Comparison of ENCODE assay signal across 13 mouse cellular contexts in the genomic region with DNA sequence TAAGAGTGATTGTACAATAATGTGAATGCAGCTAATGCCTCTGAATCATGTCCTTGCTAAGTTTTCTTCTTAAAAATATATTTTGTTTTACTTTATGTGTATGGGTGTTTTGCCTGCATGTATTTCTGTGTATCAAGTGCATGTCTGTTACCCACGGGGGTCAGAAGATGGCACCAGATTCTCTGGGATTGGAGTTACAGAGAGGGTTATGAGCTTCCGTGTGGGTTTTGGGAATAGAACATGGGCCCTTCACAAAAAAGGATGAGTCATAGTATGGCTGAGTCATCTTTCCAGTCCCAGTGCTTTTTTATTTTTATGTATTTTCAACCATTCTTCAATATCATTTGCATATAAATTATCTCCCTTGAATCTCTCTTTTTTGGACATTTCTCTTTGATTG.
DNase-seq lines count a peak whose midpoint lies in the region; TF ChIP-seq lines count a peak whose summit lies in the region.
"Had no signal": no experiment of that assay in that cellular context is flagged by ENCODE, and none has a peak within 500 bp of the region (broad histone marks: within the 10 kb centered on the region; RNA-seq: fewer than 3 reads in every experiment).

No protein-coding gene starts in this region.

- no peak overlapping the region for H3K9ac ChIP-seq in CH12.LX (ENCODE audit: insufficient read depth, low read depth)
- H3K9ac ChIP-seq: embryonic facial prominence, embryonic 15.5 days; neural tube, embryonic 12.5 days had no signal

- no peak for TF ChIP-seq POLR2A in CH12.LX (IDR thresholded peaks at IDR 0.05; ENCODE audit: low read depth, low read length)
- no peak for TF ChIP-seq POLR2A in brain, embryonic 14.5 days (IDR thresholded peaks at IDR 0.05; ENCODE audit: borderline replicate concordance, extremely low read depth, insufficient read depth, insufficient read length, poor library complexity, severe bottlenecking)

- in situ Hi-C loops in CH12.LX (cut with MboI; ENCODE audit: low pct_ligation_motif_present, low pct_unique_long_range_greater_than_20kb, low sequenced_read_pairs), result no loop called here

- H3K4me3 ChIP-seq in left cerebral cortex, adult 2 months, result no peak overlapping the region
- H3K4me3 ChIP-seq in CH12.LX (replicated peaks in 1 of 3; ENCODE audit: low read depth in 2 of 3, low read length in 2 of 3, poor library complexity in 1 of 3), result no peak overlapping the region
- H3K4me3 ChIP-seq: embryonic facial prominence, embryonic 15.5 days; heart, embryonic 10.5 days; neural tube, embryonic 12.5 days had no signal

- H3K9me3 ChIP-seq in CH12.LX (replicated peaks; ENCODE audit: low read length), result no peaks in the 10 kb centered on the region
- H3K9me3 ChIP-seq: embryonic facial prominence, embryonic 15.5 days; heart, embryonic 10.5 days; neural tube, embryonic 12.5 days had no signal

- no peaks in the 10 kb centered on the region for H3K79me2 ChIP-seq in CH12.LX (replicated peaks; ENCODE audit: control insufficient read depth, extremely low read depth, insufficient read depth, poor library complexity, severe bottlenecking)

- TF ChIP-seq EP300 in CH12.LX (IDR thresholded peaks at IDR 0.05; ENCODE audit: low read length), result no peak

- no peaks in the 10 kb centered on the region for H3K27me3 ChIP-seq in CH12.LX (replicated peaks)
- H3K27me3 ChIP-seq: embryonic facial prominence, embryonic 15.5 days; neural tube, embryonic 12.5 days had no signal

- peak; percentile 19 for TF ChIP-seq RAD21 in CH12.LX (IDR thresholded peaks at IDR 0.05; ENCODE audit: low read depth, low read length)

- intact Hi-C loops in left cerebral cortex, adult 2 months (cut with DNase I), result no loop called here
- intact Hi-C loops in left cerebral cortex, postnatal 14 days (cut with DNase I), result loop anchor here (10.0 kb wide), 1 partner anchor 135 kb away; no protein-coding TSS in a partner anchor

- H3K36me3 ChIP-seq in CH12.LX (replicated peaks in 1 of 2; ENCODE audit: control insufficient read depth in 1 of 2, insufficient read depth in 1 of 2, low read length in 1 of 2), result no peaks in the 10 kb centered on the region
- H3K36me3 ChIP-seq: embryonic facial prominence, embryonic 15.5 days; heart, embryonic 10.5 days; neural tube, embryonic 12.5 days had no signal

- H3K27ac ChIP-seq in left cerebral cortex, adult 2 months, result 0 out of 2 replicates have a peak overlapping the region, but pooled peaks have one; percentile 4
- H3K27ac ChIP-seq in CH12.LX (ENCODE audit: insufficient read depth, low read depth), result no peak overlapping the region
- H3K27ac ChIP-seq: embryonic facial prominence, embryonic 15.5 days; heart, embryonic 10.5 days; neural tube, embryonic 12.5 days had no signal

- H3K4me1 ChIP-seq in CH12.LX (ENCODE audit: control insufficient read depth in 1 of 2, insufficient read depth in 2 of 2), result no peaks in the 10 kb centered on the region
- H3K4me1 ChIP-seq: embryonic facial prominence, embryonic 15.5 days; heart, embryonic 10.5 days; neural tube, embryonic 12.5 days had no signal

- peak; percentile 49 for TF ChIP-seq CTCF in left cerebral cortex, adult 2 months (IDR thresholded peaks at IDR 0.05)
- TF ChIP-seq CTCF in CH12.LX (conservative IDR thresholded peaks at IDR 0.05 in 1 of 2, IDR thresholded peaks at IDR 0.05 in 1 of 2; ENCODE audit: low read depth in 2 of 2, low read length in 2 of 2), result peak in 1 of 2 experiments; percentile 24; a peak in 1 of 4 replicates
- TF ChIP-seq CTCF in brain, embryonic 14.5 days (IDR thresholded peaks at IDR 0.05; ENCODE audit: borderline replicate concordance, extremely low read depth, insufficient read depth, insufficient read length), result no peak

- DNase-seq in frontal cortex, adult 2 months (ENCODE audit: extremely low spot score in 1 of 2, low spot score in 1 of 2), result peak; percentile 8 to 71
- DNase-seq in frontal cortex, postnatal 25 days (ENCODE audit: low spot score in 2 of 2), result no peak
- no peak for DNase-seq in left cerebral cortex, adult 2 months (ENCODE audit: extremely low spot score in 1 of 2, low spot score in 2 of 2)
- no peak for DNase-seq in left cerebral cortex, postnatal 14 days (ENCODE audit: low spot score in 2 of 2)
- DNase-seq in CH12.LX (ENCODE audit: extremely low read depth), result no peak
- DNase-seq in brain, embryonic 14.5 days (ENCODE audit: low read depth), result peak; percentile 41
- no peak for DNase-seq in ovary, adult 18-20 months (ENCODE audit: low spot score)
- DNase-seq: gastrocnemius, postnatal 25 days; liver; lung, adult 18-20 months had no signal

- dilution Hi-C loops in CH12.LX (cut with MboI; ENCODE audit: extremely low pct_ligation_motif_present, extremely low pct_unique_long_range_greater_than_20kb, low sequenced_read_pairs), result no loop called here

- H3K4me2 ChIP-seq in CH12.LX (ENCODE audit: insufficient read depth, low read depth, poor library complexity, severe bottlenecking), result no peak overlapping the region
- H3K4me2 ChIP-seq: embryonic facial prominence, embryonic 15.5 days; neural tube, embryonic 12.5 days had no signal

TF ChIP-seq in CH12.LX, 34 proteins besides CTCF, POLR2A, EP300 and RAD21:
- TF ChIP-seq JUND (conservative IDR thresholded peaks at IDR 0.05; ENCODE audit: low read depth, low read length), result no peak
- TF ChIP-seq TBP (conservative IDR thresholded peaks at IDR 0.05; ENCODE audit: low read depth, low read length), result no peak

Comparison
In these comparisons a context has a peak if more than half of its experiments do, and no peak if none do; other contexts are left out.
1. DNase-seq: peak in frontal cortex, adult 2 months (2 of 2) and brain, embryonic 14.5 days (single experiment); none in frontal cortex, postnatal 25 days (0 of 2), left cerebral cortex, adult 2 months (0 of 2), left cerebral cortex, postnatal 14 days (0 of 2), CH12.LX (single experiment) and ovary, adult 18-20 months (single experiment).